Mouse (Mus musculus): ENCODE measurements around the gene Sde2.

Gene Sde2

GRCm38 (mm10) chr1:180850316-180851270 lies at the start of gene Sde2:
TSS of gene Sde2 (plus strand) at chr1:180851127.
- peak; percentile 95 for ATAC-seq (ENCODE audit: insufficient number of reproducible peaks, low FRiP score, low TSS enrichment)

GRCm38 (mm10) chr1:180801466-180801994 lies 49.4 kb upstream of the Sde2 start:
- ATAC-seq (ENCODE audit: insufficient number of reproducible peaks, low FRiP score, low TSS enrichment) = no peak

- no peak for ATAC-seq (ENCODE audit: insufficient number of reproducible peaks, low FRiP score, low TSS enrichment)
These were observed 47.0 kb upstream of the Sde2 start for GRCm38 (mm10) chr1:180803881-180804280.

- ATAC-seq (ENCODE audit: insufficient number of reproducible peaks, low FRiP score, low TSS enrichment) = no peak
These were observed 42.1 kb upstream of the Sde2 start for GRCm38 (mm10) chr1:180808831-180809230.

- ATAC-seq (ENCODE audit: insufficient number of reproducible peaks, low FRiP score, low TSS enrichment) = no peak
These were observed 40.0 kb upstream of the Sde2 start for GRCm38 (mm10) chr1:180810976-180811375.

- no peak for ATAC-seq (ENCODE audit: insufficient number of reproducible peaks, low FRiP score, low TSS enrichment)
These were observed 39.1 kb upstream of the Sde2 start for GRCm38 (mm10) chr1:180811596-180812462.

- ATAC-seq (ENCODE audit: insufficient number of reproducible peaks, low FRiP score, low TSS enrichment) = peak; percentile 45
These were observed 38.2 kb upstream of the Sde2 start for GRCm38 (mm10) chr1:180812463-180813408.

GRCm38 (mm10) chr1:180813409-180813884 lies 37.5 kb upstream of the Sde2 start:
- peak; percentile 80 for ATAC-seq (ENCODE audit: insufficient number of reproducible peaks, low FRiP score, low TSS enrichment)

GRCm38 (mm10) chr1:180813885-180814740 lies 36.8 kb upstream of the Sde2 start, which contains the start of gene H3f3a:
TSS of gene H3f3a (minus strand) at chr1:180813943.
- peak; percentile 64 for ATAC-seq (ENCODE audit: insufficient number of reproducible peaks, low FRiP score, low TSS enrichment)

GRCm38 (mm10) chr1:180815371-180816024 lies 35.4 kb upstream of the Sde2 start:
- no peak for ATAC-seq (ENCODE audit: insufficient number of reproducible peaks, low FRiP score, low TSS enrichment)

GRCm38 (mm10) chr1:180818000-180818399 lies 32.9 kb upstream of the Sde2 start:
- no peak for ATAC-seq (ENCODE audit: insufficient number of reproducible peaks, low FRiP score, low TSS enrichment)

- ATAC-seq (ENCODE audit: insufficient number of reproducible peaks, low FRiP score, low TSS enrichment) = no peak
These were observed 29.8 kb upstream of the Sde2 start for GRCm38 (mm10) chr1:180821101-180821500.

GRCm38 (mm10) chr1:180822276-180822675 lies 28.7 kb upstream of the Sde2 start:
- no peak for ATAC-seq (ENCODE audit: insufficient number of reproducible peaks, low FRiP score, low TSS enrichment)

- no peak for ATAC-seq (ENCODE audit: insufficient number of reproducible peaks, low FRiP score, low TSS enrichment)
These were observed 27.2 kb upstream of the Sde2 start for GRCm38 (mm10) chr1:180823716-180824115.

- no peak for ATAC-seq (ENCODE audit: insufficient number of reproducible peaks, low FRiP score, low TSS enrichment)
These were observed 26.2 kb upstream of the Sde2 start for GRCm38 (mm10) chr1:180824721-180825120.

DNA sequence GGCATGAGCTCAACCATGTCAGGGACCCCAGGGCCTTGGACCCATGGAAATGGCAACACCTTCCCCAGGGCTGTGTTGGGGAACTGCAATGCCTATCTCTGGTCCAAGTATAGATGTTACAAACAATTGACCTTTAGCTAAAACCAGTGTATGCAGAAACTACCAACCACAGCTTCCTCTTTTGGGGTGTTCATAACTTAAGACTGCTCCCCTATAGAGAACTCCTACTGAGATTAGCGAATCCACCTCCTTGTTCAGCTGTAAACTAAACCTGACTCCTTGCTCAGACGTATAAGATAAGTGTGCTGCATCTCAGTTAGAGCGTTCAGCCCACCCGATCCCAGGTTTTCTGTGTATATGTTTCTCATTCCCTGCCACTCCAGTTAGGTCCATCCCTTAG lies 24.3 kb upstream of the Sde2 start:
- ATAC-seq (ENCODE audit: insufficient number of reproducible peaks, low FRiP score, low TSS enrichment) = no peak

- no peak for ATAC-seq (ENCODE audit: insufficient number of reproducible peaks, low FRiP score, low TSS enrichment)
These were observed 21.2 kb upstream of the Sde2 start for GRCm38 (mm10) chr1:180829775-180830174.

DNA sequence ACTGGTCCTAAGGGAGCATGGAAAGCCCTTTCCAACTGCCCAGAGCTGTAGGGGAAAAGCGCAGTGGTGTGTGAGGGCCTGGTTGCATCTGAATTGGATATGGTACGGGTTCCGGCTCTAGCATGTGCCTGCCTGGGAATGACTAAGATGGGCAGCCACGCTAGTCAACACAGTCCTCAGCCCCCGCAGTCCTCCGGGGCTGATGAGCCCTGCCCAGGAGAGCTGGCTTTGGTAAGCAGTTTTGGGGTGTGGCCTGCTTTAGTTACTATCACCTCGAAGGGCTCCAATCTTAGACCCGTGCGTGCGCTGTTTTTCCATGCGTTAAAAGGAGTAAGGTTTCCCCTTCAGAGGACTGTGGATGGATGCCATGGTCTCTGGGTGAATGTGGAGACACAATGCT lies 20.8 kb upstream of the Sde2 start:
- no peak for ATAC-seq (ENCODE audit: insufficient number of reproducible peaks, low FRiP score, low TSS enrichment)

Measured in cerebellum, adult (tissue).